Mouse (Mus musculus): Measurements from ENCODE around the gene A830031A19Rik.

Gene A830031A19Rik

GRCm38 (mm10) chr11:24074634-24075104 is at the start of gene A830031A19Rik:
TSS of gene A830031A19Rik (minus strand) at chr11:24075054.
- in situ Hi-C loops (cut with MboI, MseI), result no loop called here

- in situ Hi-C loops (cut with MboI, MseI), result no loop called here
Measured at GRCm38 (mm10) chr11:24123991-24124390, 49.1 kb upstream of the A830031A19Rik start.

- in situ Hi-C loops (cut with MboI, MseI), result no loop called here
Measured at GRCm38 (mm10) chr11:24122899-24123298, 48.0 kb upstream of the A830031A19Rik start.

- in situ Hi-C loops (cut with MboI, MseI), result no loop called here
Measured at GRCm38 (mm10) chr11:24121136-24121535, 46.3 kb upstream of the A830031A19Rik start.

- in situ Hi-C loops (cut with MboI, MseI), result no loop called here
Measured at GRCm38 (mm10) chr11:24116582-24117318, 41.9 kb upstream of the A830031A19Rik start.

GRCm38 (mm10) chr11:24116041-24116440 is 41.2 kb upstream of the A830031A19Rik start:
- in situ Hi-C loops (cut with MboI, MseI), result no loop called here

- in situ Hi-C loops (cut with MboI, MseI), result no loop called here
Measured at GRCm38 (mm10) chr11:24115017-24115752, 40.3 kb upstream of the A830031A19Rik start.

- in situ Hi-C loops (cut with MboI, MseI), result no loop called here
Measured at GRCm38 (mm10) chr11:24111720-24112119, 36.9 kb upstream of the A830031A19Rik start.

GRCm38 (mm10) chr11:24110113-24110512 is 35.3 kb upstream of the A830031A19Rik start:
- in situ Hi-C loops (cut with MboI, MseI), result no loop called here

GRCm38 (mm10) chr11:24109388-24109787 is 34.5 kb upstream of the A830031A19Rik start:
- in situ Hi-C loops (cut with MboI, MseI), result no loop called here

GRCm38 (mm10) chr11:24108974-24109373 is 34.1 kb upstream of the A830031A19Rik start:
- in situ Hi-C loops (cut with MboI, MseI), result no loop called here

GRCm38 (mm10) chr11:24107414-24107813 is 32.6 kb upstream of the A830031A19Rik start:
- in situ Hi-C loops (cut with MboI, MseI), result no loop called here

GRCm38 (mm10) chr11:24103128-24103742 is 28.4 kb upstream of the A830031A19Rik start:
- in situ Hi-C loops (cut with MboI, MseI), result no loop called here

- in situ Hi-C loops (cut with MboI, MseI), result no loop called here
Measured at GRCm38 (mm10) chr11:24102372-24102771, 27.5 kb upstream of the A830031A19Rik start.

- in situ Hi-C loops (cut with MboI, MseI), result no loop called here
Measured at GRCm38 (mm10) chr11:24101625-24102024, 26.8 kb upstream of the A830031A19Rik start.

- in situ Hi-C loops (cut with MboI, MseI), result no loop called here
Measured at GRCm38 (mm10) chr11:24100449-24101070, 25.7 kb upstream of the A830031A19Rik start.

- in situ Hi-C loops (cut with MboI, MseI), result no loop called here
Measured at GRCm38 (mm10) chr11:24099886-24100293, 25.0 kb upstream of the A830031A19Rik start.

GRCm38 (mm10) chr11:24099215-24099614 is 24.4 kb upstream of the A830031A19Rik start:
- in situ Hi-C loops (cut with MboI, MseI), result no loop called here

GRCm38 (mm10) chr11:24098662-24099061 is 23.8 kb upstream of the A830031A19Rik start:
- in situ Hi-C loops (cut with MboI, MseI), result no loop called here

- in situ Hi-C loops (cut with MboI, MseI), result no loop called here
Measured at GRCm38 (mm10) chr11:24098069-24098468, 23.2 kb upstream of the A830031A19Rik start.

- in situ Hi-C loops (cut with MboI, MseI), result no loop called here
Measured at GRCm38 (mm10) chr11:24097026-24097425, 22.2 kb upstream of the A830031A19Rik start.

GRCm38 (mm10) chr11:24096483-24096882 is 21.6 kb upstream of the A830031A19Rik start:
- in situ Hi-C loops (cut with MboI, MseI), result no loop called here

Measured in T-helper 1 cell (primary cell).